Mouse (Mus musculus) ES-E14 (cell line): ENCODE results near the gene Pelo. TPM values are rescaled to one million over a fixed set of nuclear protein-coding genes. Genes with fewer than 3 reads are reported as not detected.

ENCODE experiments used
- DNase-seq: peaks from one replicate; pipeline ENCODE4 v3.0.0-alpha.2; 2013; ENCODE audit warnings: low read depth, low spot score
- H3K27ac ChIP-seq: 2 replicates; pipeline ENCODE4 v1.5.1; 2012; ENCODE audit warnings: low read depth, mild to moderate bottlenecking, low read length, moderate library complexity, mixed read lengths; ENCODE audit not compliant: poor library complexity, insufficient read depth, severe bottlenecking
- H3K36me3 ChIP-seq: 2 replicates; pipeline ENCODE4 v1.6.1; 2012; ENCODE audit warnings: mild to moderate bottlenecking, low read length, moderate library complexity, mixed read lengths; ENCODE audit not compliant: control insufficient read depth, poor library complexity, insufficient read depth, severe bottlenecking
- H3K4me1 ChIP-seq, 2 experiments: fragments of 150-350 bp in 1 of 2; sonication (generic) in 1 of 2; 2 replicates each; pipeline ENCODE4 v1.6.1; 2012; ENCODE audit warnings: low read length in 2 of 2, mild to moderate bottlenecking in 1 of 2, mixed read lengths in 1 of 2; ENCODE audit not compliant: control insufficient read depth in 2 of 2, insufficient read depth in 2 of 2, poor library complexity in 1 of 2
- H3K4me3 ChIP-seq, 2 experiments: fragments of 150-350 bp in 1 of 2; sonication (generic) in 1 of 2; 2 replicates each; pipeline ENCODE4 v1.5.1; 2012; ENCODE audit warnings: low read length in 2 of 2, low read depth in 1 of 2, mild to moderate bottlenecking in 1 of 2, mixed read lengths in 1 of 2; ENCODE audit not compliant: insufficient read depth in 1 of 2, poor library complexity in 1 of 2, severe bottlenecking in 1 of 2
- H3K9ac ChIP-seq: 2 replicates; pipeline ENCODE4 v1.6.1; 2012; ENCODE audit warnings: low read depth, mild to moderate bottlenecking, low read length, mixed read lengths; ENCODE audit not compliant: poor library complexity, insufficient read depth, severe bottlenecking
- H3K9me3 ChIP-seq: fragments of 150-350 bp; sonication (generic); 2 replicates; pipeline ENCODE4 v1.6.1; 2012; ENCODE audit warnings: low read depth, mild to moderate bottlenecking, low read length; ENCODE audit not compliant: control insufficient read depth, insufficient read depth
- CHD2 ChIP-seq: IDR thresholded peaks from 2 replicates; pipeline ENCODE4 v1.6.1; 2014; ENCODE audit warnings: mild to moderate bottlenecking, low read depth, low read length, inconsistent platforms
- HCFC1 ChIP-seq: IDR thresholded peaks from 2 replicates; pipeline ENCODE4 v1.6.1; 2012; ENCODE audit warnings: low read length, inconsistent platforms, borderline replicate concordance; ENCODE audit not compliant: insufficient read depth
- MAFK ChIP-seq: IDR thresholded peaks from 2 replicates; pipeline ENCODE4 v1.6.1; 2014; ENCODE audit warnings: mild to moderate bottlenecking, low read depth, low read length, inconsistent platforms; ENCODE audit not compliant: insufficient read depth
- ZC3H11A ChIP-seq: IDR thresholded peaks from 2 replicates; pipeline ENCODE4 v1.6.1; 2012; ENCODE audit warnings: low read depth, mild to moderate bottlenecking, inconsistent platforms, low read length, borderline replicate concordance
- ZNF384 ChIP-seq: IDR thresholded peaks from 2 replicates; pipeline ENCODE4 v1.6.1; 2012; ENCODE audit warnings: low read depth, low read length, inconsistent platforms
- in situ Hi-C, 2 experiments: fragments of 600-800 bp; cut with MboI; formaldehyde crosslinking; loops; one replicate each; pipeline ENCODE4 v1.15.1; 2025; ENCODE audit warnings: low sequenced_read_pairs in 2 of 2, inconsistent platforms in 1 of 2; ENCODE audit not compliant: unreplicated experiment in 2 of 2
- total RNA-seq: library from RNA; depleted of rRNA; stranded (reverse); fragments of 300-350 nt; gene quantifications from 2 replicates; pipeline ENCODE4 v1.2.3, GENCODE M21; 2012

Gene Pelo
- total RNA-seq, 1 experiment, result 24.1 TPM

DNA sequence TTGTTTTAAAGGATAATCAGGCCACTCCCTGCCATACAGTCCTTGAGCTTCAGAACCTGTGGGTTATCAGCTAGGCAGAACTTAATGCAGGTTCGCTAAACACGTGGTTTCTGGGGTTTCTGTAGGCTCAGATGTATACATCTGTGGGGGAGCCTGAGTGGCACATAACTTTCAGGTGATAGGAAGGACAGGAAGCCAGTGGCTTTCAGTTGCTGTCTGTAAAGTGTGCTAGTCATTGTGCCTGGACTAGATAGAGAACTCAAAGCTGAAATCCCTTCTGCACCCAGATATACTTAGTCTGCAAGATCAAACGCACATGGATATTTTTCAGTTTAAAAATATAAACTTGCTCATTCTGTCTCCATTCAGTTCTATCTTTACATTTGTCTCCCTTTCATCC is 41.4 kb upstream of the Pelo start:
- Histone ChIP-seq H3K36me3 (no peaks in the 10 kb centered on the region), H3K9me3 (no peaks in the 10 kb centered on the region), H3K9ac (no peak overlapping the region), H3K27ac (no peak overlapping the region), H3K4me3 (no peak overlapping the region), H3K4me1 (no peaks in the 10 kb centered on the region)
- in situ Hi-C loops, result no loop called here
- TF ChIP-seq ZNF384 (no peak), MAFK (no peak), ZC3H11A (no peak), HCFC1 (no peak)
- DNase-seq, result no peak

DNA sequence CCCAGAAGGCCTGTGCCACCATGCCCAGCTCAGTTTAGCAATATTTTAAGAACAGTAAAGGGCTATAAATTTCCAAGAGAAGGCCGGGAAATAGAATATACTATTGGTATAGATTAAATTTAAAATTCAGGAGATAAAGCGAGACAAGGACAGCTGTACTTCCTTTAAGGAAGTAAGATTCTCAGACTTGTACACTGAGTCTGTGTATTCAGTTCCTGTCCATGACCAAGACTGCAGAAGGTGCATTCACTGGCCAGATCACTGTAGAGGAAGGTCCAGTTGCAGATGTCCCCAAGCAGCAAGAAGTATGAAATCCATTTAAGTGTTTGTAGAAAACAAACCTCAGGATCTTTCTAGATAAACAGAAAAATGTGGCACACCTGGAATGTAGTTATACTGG is 40.0 kb upstream of the Pelo start:
- no peak overlapping the region for H3K4me3 ChIP-seq
- TF ChIP-seq HCFC1, result no peak
- TF ChIP-seq CHD2, result no peak
- no peak for TF ChIP-seq ZNF384
- TF ChIP-seq MAFK, result no peak
- no peak for TF ChIP-seq ZC3H11A
- no peaks in the 10 kb centered on the region for H3K36me3 ChIP-seq
- H3K9me3 ChIP-seq, result no peaks in the 10 kb centered on the region
- no peak overlapping the region for H3K27ac ChIP-seq
- DNase-seq, result no peak
- H3K4me1 ChIP-seq, result no peaks in the 10 kb centered on the region
- H3K9ac ChIP-seq, result no peak overlapping the region
- in situ Hi-C loops, result no loop called here

DNA sequence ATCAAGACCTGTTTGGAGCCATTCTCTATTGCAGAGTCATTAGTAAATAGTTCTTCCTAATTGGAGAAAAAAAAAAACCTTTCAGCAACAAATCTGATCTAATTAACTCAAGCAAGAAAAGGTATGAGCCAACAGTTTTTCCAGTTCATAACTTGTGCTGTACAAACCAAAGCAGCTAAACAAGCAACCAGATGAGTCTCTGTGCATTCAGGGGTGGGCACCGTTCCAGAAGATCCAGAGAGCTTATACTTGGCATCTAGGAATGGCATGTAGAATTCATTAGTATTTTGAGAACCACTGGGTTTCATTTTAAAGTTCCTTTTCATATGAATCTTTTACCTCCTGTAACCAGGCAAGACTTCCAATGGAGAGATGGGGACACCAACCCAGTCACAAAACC is 37.8 kb upstream of the Pelo start:
- Histone ChIP-seq H3K4me1 (no peaks in the 10 kb centered on the region), H3K9ac (no peak overlapping the region), H3K36me3 (no peaks in the 10 kb centered on the region), H3K9me3 (no peaks in the 10 kb centered on the region), H3K4me3 (no peak overlapping the region), H3K27ac (no peak overlapping the region)
- TF ChIP-seq HCFC1, result no peak
- TF ChIP-seq CHD2, result no peak
- TF ChIP-seq ZC3H11A, result no peak
- TF ChIP-seq ZNF384, result no peak
- TF ChIP-seq MAFK, result no peak
- in situ Hi-C loops, result no loop called here
- DNase-seq, result no peak

DNA sequence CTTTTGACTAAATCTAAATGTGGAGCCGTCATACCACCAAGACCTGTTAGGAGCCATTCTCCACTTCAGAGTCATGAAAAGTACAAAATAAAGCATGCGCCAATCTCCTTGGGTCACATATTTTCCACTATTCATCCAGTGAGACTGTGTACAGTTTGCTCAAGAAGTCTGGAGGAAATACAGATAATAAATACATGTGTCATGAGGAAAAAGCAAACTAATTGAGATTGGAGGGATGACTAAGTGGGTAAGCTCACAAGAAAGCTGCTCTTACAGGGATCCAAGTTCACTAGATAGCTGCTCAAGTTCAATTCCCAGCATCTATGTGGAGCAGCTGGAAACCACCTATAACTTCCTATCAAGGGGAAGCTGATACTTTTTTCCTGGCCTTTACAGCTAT is 36.5 kb upstream of the Pelo start:
- H3K4me1 ChIP-seq, result no peaks in the 10 kb centered on the region
- no peak overlapping the region for H3K27ac ChIP-seq
- no peak for TF ChIP-seq MAFK
- TF ChIP-seq HCFC1, result no peak
- no peak for TF ChIP-seq ZNF384
- TF ChIP-seq ZC3H11A, result no peak
- TF ChIP-seq CHD2, result no peak
- H3K4me3 ChIP-seq, result no peak overlapping the region
- in situ Hi-C loops, result no loop called here
- no peaks in the 10 kb centered on the region for H3K9me3 ChIP-seq
- no peak overlapping the region for H3K9ac ChIP-seq
- no peaks in the 10 kb centered on the region for H3K36me3 ChIP-seq
- no peak for DNase-seq

DNA sequence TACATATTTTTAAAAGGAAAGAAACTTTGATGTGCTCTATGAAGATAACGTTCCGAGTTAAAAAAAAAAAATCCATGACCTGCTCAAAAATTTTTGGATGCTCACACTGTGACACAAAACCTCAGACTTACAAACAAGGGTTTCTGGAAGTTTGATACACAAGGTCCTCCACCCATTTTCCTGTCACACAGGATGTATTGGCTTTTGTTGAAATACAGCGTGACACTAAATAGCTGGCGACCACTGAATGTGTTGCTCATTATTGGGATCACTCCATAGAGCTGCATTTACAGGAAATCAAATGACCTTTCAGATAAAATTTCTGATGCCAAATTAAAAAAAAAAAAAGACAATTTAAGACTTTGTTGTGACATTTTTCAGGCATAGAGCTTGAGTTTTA is 35.1 kb upstream of the Pelo start:
- in situ Hi-C loops, result no loop called here
- no peak overlapping the region for H3K27ac ChIP-seq
- TF ChIP-seq ZNF384 (no peak), MAFK (no peak), ZC3H11A (no peak), CHD2 (no peak), HCFC1 (no peak)
- no peak overlapping the region for H3K4me3 ChIP-seq
- H3K9me3 ChIP-seq, result no peaks in the 10 kb centered on the region
- no peaks in the 10 kb centered on the region for H3K36me3 ChIP-seq
- no peaks in the 10 kb centered on the region for H3K4me1 ChIP-seq
- DNase-seq, result no peak
- H3K9ac ChIP-seq, result no peak overlapping the region
